Mouse (Mus musculus) liver, embryonic 14.5 days (tissue): ENCODE results near the gene Gm27027. TPM values are rescaled to one million over a fixed set of nuclear protein-coding genes. Genes with fewer than 3 reads are reported as not detected.

Source experiments
- ATAC-seq: fragments of 200-750 bp; cut with Nextera tagmentation; 2 replicates; pipeline ENCODE4 v1.8.0; 2017; ENCODE audit warnings: moderate number of reproducible peaks, mild to moderate bottlenecking, moderate library complexity; ENCODE audit not compliant: insufficient read depth
- DNase-seq, 3 experiments: peaks; one replicate each; pipeline ENCODE4 v3.0.0-alpha.2; 2012 to 2013; ENCODE audit warnings: low read depth in 3 of 3, low spot score in 3 of 3
- H3K27ac ChIP-seq: fragments of 300-500 bp; sonication (generic); 2 replicates; pipeline ENCODE4 v1.5.1; 2014; ENCODE audit warnings: moderate library complexity, mild to moderate bottlenecking, control low read depth, inconsistent platforms
- H3K27me3 ChIP-seq: fragments of 300-500 bp; sonication (generic); 2 replicates; pipeline ENCODE4 v1.6.1; 2014; ENCODE audit warnings: mild to moderate bottlenecking, low read length, moderate library complexity; ENCODE audit not compliant: control insufficient read depth, insufficient read depth
- H3K36me3 ChIP-seq: fragments of 300-500 bp; sonication (generic); replicated peaks from 2 replicates; pipeline ENCODE4 v1.6.1; 2014; ENCODE audit warnings: low read depth; ENCODE audit not compliant: control insufficient read depth, insufficient read depth
- H3K4me1 ChIP-seq, 2 experiments: fragments of 200-500 bp in 1 of 2; fragments of 300-500 bp in 1 of 2; sonication (generic) in 1 of 2; replicated peaks; 2 replicates each; pipeline ENCODE4 v1.6.1; 2012 to 2014; ENCODE audit warnings: antibody characterized with exemption in 1 of 2, inconsistent platforms in 1 of 2, low read length in 1 of 2; ENCODE audit not compliant: control insufficient read depth in 2 of 2, insufficient read depth in 2 of 2
- H3K4me2 ChIP-seq: fragments of 300-500 bp; sonication (generic); 2 replicates; pipeline ENCODE4 v1.6.1; 2014; ENCODE audit warnings: low read depth, mild to moderate bottlenecking, control low read depth, moderate library complexity
- H3K4me3 ChIP-seq, 2 experiments: fragments of 200-500 bp in 1 of 2; fragments of 300-500 bp in 1 of 2; sonication (generic) in 1 of 2; 2 replicates each; pipeline ENCODE4 v1.5.1; 2012 to 2014; ENCODE audit warnings: low read depth in 2 of 2, low read length in 2 of 2, mild to moderate bottlenecking in 2 of 2, control low read depth in 1 of 2, inconsistent platforms in 1 of 2, moderate library complexity in 1 of 2; ENCODE audit not compliant: insufficient read depth in 1 of 2
- H3K9ac ChIP-seq: fragments of 300-500 bp; sonication (generic); replicated peaks from 2 replicates; pipeline ENCODE4 v1.6.1; 2014; ENCODE audit warnings: mild to moderate bottlenecking, control low read depth, moderate library complexity
- H3K9me3 ChIP-seq: fragments of 300-500 bp; sonication (generic); 2 replicates; pipeline ENCODE4 v1.6.1; 2016; ENCODE audit warnings: low read length, mixed read lengths; ENCODE audit not compliant: control insufficient read depth
- CTCF ChIP-seq: IDR thresholded peaks from 2 replicates; pipeline ENCODE4 v1.5.1; 2016; ENCODE audit warnings: antibody characterized with exemption, low read depth, control low read depth
- EP300 ChIP-seq: IDR thresholded peaks from 2 replicates; pipeline ENCODE4 v1.6.1; 2016; ENCODE audit warnings: antibody characterized with exemption, low read depth
- WGBS: fragments of 180-500 bp; shearing (Covaris S2); extraction: QIAGEN DNeasy Blood & Tissue Kit; methylation state at CpG from one replicate; pipeline ENCODE4 v1.1.7; 2014; ENCODE audit not compliant: insufficient replicate concordance; 5-methylcytosine and 5-hydroxymethylcytosine counted together
- polyA plus RNA-seq, 2 experiments: library from polyadenylated mRNA; depleted of rRNA in 1 of 2; stranded (reverse) in 1 of 2; unstranded in 1 of 2; fragments of >200 nt; fragmentation: Nextera tagmentation in 1 of 2; extraction: Ambion mirVana in 1 of 2; gene quantifications; 2 replicates each; pipeline versions ENCODE4 v1.2.1 to v1.2.3; 2012 to 2014

Gm27027 gene
- polyA plus RNA-seq, 2 experiments, result not detected

DNA sequence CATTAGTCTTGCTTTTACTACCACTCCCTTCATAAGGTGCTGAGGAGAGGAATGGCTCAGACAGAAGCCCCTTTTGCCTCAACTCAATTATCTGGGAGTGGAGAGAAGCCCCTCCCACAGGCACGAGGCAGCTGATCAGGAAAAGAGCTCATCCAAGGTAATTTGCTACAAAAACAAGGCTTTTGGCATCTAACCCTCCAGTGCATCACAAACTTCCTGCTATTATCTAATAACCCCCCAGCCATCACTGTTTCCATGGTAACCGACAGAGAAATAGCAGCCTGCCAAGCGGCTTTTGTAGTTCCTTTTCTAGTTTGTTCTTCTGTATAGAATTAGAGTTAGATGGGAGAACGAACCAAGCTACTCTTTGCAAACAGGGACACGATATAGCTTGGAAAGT lies 3.9 kb downstream of the Gm27027 start:
- TF ChIP-seq CTCF (no peak), EP300 (no peak)
- no peaks in the 10 kb centered on the region for H3K4me1 ChIP-seq
- peaks cover 2% of the 10 kb centered on the region; the same call in 1 of the 2 replicates for H3K36me3 ChIP-seq
- no peak overlapping the region for H3K4me3 ChIP-seq
- WGBS, result 55% methylated on average over 5 of the region's 5 CpGs
- no peak overlapping the region for H3K9ac ChIP-seq
- no peak for ATAC-seq
- H3K27ac ChIP-seq, result no peak overlapping the region
- H3K27me3 ChIP-seq, result no peaks in the 10 kb centered on the region
- no peak overlapping the region for H3K4me2 ChIP-seq
- DNase-seq, result no peak
- no peaks in the 10 kb centered on the region for H3K9me3 ChIP-seq

- no peaks in the 10 kb centered on the region for H3K9me3 ChIP-seq
- no peaks in the 10 kb centered on the region for H3K27me3 ChIP-seq
- peaks cover 2% of the 10 kb centered on the region; the same call in 1 of the 2 replicates for H3K36me3 ChIP-seq
- TF ChIP-seq CTCF (no peak), EP300 (no peak)
- 70% methylated on average over 3 of the region's 3 CpGs for WGBS
- no peak overlapping the region for H3K9ac ChIP-seq
- DNase-seq (no peak), ATAC-seq (no peak)
- H3K4me3 ChIP-seq, result no peak overlapping the region
- no peak overlapping the region for H3K27ac ChIP-seq
- H3K4me1 ChIP-seq, result no peaks in the 10 kb centered on the region
- H3K4me2 ChIP-seq, result no peak overlapping the region
Measured at GRCm38 (mm10) chr2:93991336-93991735, 4.8 kb downstream of the Gm27027 start.

DNA sequence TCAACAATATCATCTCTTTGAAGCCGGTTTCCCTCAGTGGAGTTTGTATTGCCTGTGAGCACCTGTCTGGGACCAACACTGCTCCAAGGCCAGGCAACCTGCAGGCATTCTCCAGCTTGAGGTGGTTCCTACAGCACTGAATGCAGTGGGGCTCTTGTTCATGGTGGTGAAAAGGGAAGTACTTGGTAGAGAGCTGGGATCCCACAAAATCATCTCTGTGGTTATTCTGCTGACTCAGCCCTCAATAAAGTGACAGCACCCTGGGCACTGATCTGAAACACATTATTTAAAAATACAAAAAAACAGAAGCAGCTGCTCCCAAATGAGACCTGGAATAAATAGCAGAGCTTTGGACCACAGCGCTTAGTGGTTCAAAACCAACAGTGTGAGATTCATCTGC lies 7.7 kb downstream of the Gm27027 start:
- 88% methylated on average over 2 of the region's 2 CpGs for WGBS
- Histone ChIP-seq H3K36me3 (peaks cover 2% of the 10 kb centered on the region; the same call in 1 of the 2 replicates), H3K27me3 (no peaks in the 10 kb centered on the region), H3K4me2 (no peak overlapping the region), H3K4me1 (no peaks in the 10 kb centered on the region), H3K9me3 (no peaks in the 10 kb centered on the region), H3K4me3 (no peak overlapping the region), H3K27ac (no peak overlapping the region), H3K9ac (no peak overlapping the region)
- ATAC-seq (no peak), DNase-seq (no peak)
- TF ChIP-seq EP300, result no peak
- TF ChIP-seq CTCF, result no peak

- H3K9me3 ChIP-seq, result no peaks in the 10 kb centered on the region
- TF ChIP-seq EP300 (no peak), CTCF (no peak)
Measured at GRCm38 (mm10) chr2:93982457-93983235, 13.5 kb downstream of the Gm27027 start.

DNA sequence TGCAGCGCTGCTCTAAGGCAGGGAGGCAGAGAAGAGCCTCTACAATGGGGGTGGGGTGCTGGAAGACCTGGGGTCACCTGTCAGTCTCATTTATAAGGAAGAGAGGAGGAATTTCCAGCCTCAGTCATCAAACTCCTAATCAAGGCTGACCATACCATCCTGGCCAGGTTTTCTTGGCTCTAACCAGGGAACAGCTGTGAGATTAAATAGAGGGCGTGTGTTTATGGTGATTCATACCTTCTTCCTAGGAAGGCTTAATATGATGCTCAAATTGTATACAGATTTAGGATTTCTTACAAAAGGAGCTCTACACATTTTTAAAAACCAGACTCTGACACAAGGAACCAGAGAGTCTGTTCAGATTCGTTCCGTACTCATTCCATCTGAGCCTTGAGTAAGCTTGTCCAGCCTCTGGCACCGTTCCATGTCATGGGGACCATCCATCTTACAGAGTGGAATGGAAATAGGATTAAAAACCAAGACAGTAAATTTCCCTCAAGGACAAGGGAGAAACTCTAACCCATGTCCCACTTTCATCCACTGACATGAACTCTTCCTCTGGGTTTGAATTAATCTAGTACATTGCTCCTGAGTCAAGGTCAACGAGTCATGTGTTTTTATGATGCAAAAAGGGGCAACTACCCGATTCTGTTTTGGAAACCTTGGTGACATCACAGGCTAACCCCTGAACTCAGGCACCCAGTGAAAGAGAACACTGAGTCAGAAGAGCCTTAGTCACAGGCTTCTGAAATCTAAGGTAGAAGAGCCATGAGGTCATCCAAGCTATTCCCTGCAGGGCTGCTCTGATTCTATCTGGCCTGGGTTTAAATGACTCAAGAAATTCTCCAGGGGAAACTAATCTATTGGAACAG lies 16.7 kb downstream of the Gm27027 start:
- H3K36me3 ChIP-seq, result peaks cover 4% of the 10 kb centered on the region
- H3K9ac ChIP-seq, result no peak overlapping the region
- no peak for DNase-seq
- 75% methylated on average over 7 of the region's 7 CpGs for WGBS
- no peak for ATAC-seq
- TF ChIP-seq EP300 (no peak), CTCF (no peak)
- no peak overlapping the region for H3K4me3 ChIP-seq
- no peaks in the 10 kb centered on the region for H3K27me3 ChIP-seq
- no peak overlapping the region for H3K27ac ChIP-seq
- H3K4me2 ChIP-seq, result no peak overlapping the region
- no peaks in the 10 kb centered on the region for H3K9me3 ChIP-seq
- H3K4me1 ChIP-seq, result peaks cover 0 to 6% of the 10 kb centered on the region in 2 experiments; a peak in 1 of 4 replicates

More at GRCm38 (mm10) chr2:93982457-93983235, 13.5 kb downstream of the Gm27027 start:
- H3K9ac ChIP-seq, result no peak overlapping the region
- H3K4me3 ChIP-seq, result no peak overlapping the region
- no peaks in the 10 kb centered on the region for H3K4me1 ChIP-seq
- DNase-seq, result no peak
- peaks cover 4% of the 10 kb centered on the region for H3K36me3 ChIP-seq
- H3K27me3 ChIP-seq, result no peaks in the 10 kb centered on the region
- H3K27ac ChIP-seq, result no peak overlapping the region
- H3K4me2 ChIP-seq, result no peak overlapping the region
- no peak for ATAC-seq
- 68% methylated on average over 4 of the region's 4 CpGs for WGBS
